In genomic region chr2:106796246-106796645, GRCm38 (mm10) we compare ENCODE assay signal across 13 mouse cellular contexts.
DNase-seq lines count a peak whose midpoint lies in the region; ATAC-seq lines count a peak whose summit lies in the region.
"Had no signal": no experiment of that assay in that cellular context is flagged by ENCODE, and none has a peak within 500 bp of the region (broad histone marks: within the 10 kb centered on the region; RNA-seq: fewer than 3 reads in every experiment).

No protein-coding gene starts in this region.

- no peaks in the 10 kb centered on the region for H3K36me3 ChIP-seq in hindbrain, embryonic 10.5 days
- H3K36me3 ChIP-seq in midbrain, embryonic 12.5 days: no peaks in the 10 kb centered on the region
- H3K36me3 ChIP-seq: G1E had no signal

- H3K9me3 ChIP-seq in hindbrain, embryonic 10.5 days: no peaks in the 10 kb centered on the region
- no peaks in the 10 kb centered on the region for H3K9me3 ChIP-seq in midbrain, embryonic 12.5 days

- WGBS in hindbrain, embryonic 10.5 days: 14% methylated on average over 7 of the region's 7 CpGs
- WGBS in midbrain, embryonic 12.5 days: 11% methylated on average over 7 of the region's 7 CpGs

- H3K9ac ChIP-seq in midbrain, embryonic 12.5 days (replicated peaks): no peak overlapping the region
- H3K9ac ChIP-seq: lung, embryonic 14.5 days had no signal

- H3K27ac ChIP-seq in hindbrain, embryonic 10.5 days: peak overlapping the region; percentile 36; the same call in 1 of the 2 replicates
- peak overlapping the region; percentile 35 for H3K27ac ChIP-seq in midbrain, embryonic 12.5 days (replicated peaks)

- H3K4me2 ChIP-seq in midbrain, embryonic 12.5 days (replicated peaks): 0 out of 2 replicates have a peak overlapping the region, but pooled peaks have one; percentile 7
- H3K4me2 ChIP-seq: lung, embryonic 14.5 days had no signal

- peaks cover 40% of the 10 kb centered on the region for H3K4me1 ChIP-seq in hindbrain, embryonic 10.5 days (replicated peaks)
- H3K4me1 ChIP-seq in midbrain, embryonic 12.5 days: peaks cover 39% of the 10 kb centered on the region

- 0 out of 2 replicates have a peak, but pooled peaks have one; percentile 17 for ATAC-seq in midbrain, embryonic 12.5 days (ENCODE audit: low FRiP score, low read depth)
- ATAC-seq: intestine, postnatal 0 days had no signal

- H3K27me3 ChIP-seq in hindbrain, embryonic 10.5 days (ENCODE audit: insufficient read depth, poor library complexity, severe bottlenecking): peaks cover 13% of the 10 kb centered on the region; the same call in 1 of the 2 replicates
- peaks cover 7% of the 10 kb centered on the region for H3K27me3 ChIP-seq in midbrain, embryonic 12.5 days

- H3K4me3 ChIP-seq in hindbrain, embryonic 10.5 days: no peak overlapping the region
- H3K4me3 ChIP-seq in midbrain, embryonic 12.5 days: no peak overlapping the region

- DNase-seq in embryo, embryonic 10.5 days (ENCODE audit: low spot score): peak; percentile 78
- peak; percentile 33 for DNase-seq in embryo, embryonic 9.5 days (ENCODE audit: extremely low spot score)
- DNase-seq in hindbrain, embryonic 10.5 days (ENCODE audit: low spot score): peak; percentile 23
- no peak for DNase-seq in spleen, adult 12 weeks (ENCODE audit: low spot score)
- DNase-seq in ovary, adult 18-20 months (ENCODE audit: low spot score): no peak
- DNase-seq in B cell, adult 2 months: no peak
- DNase-seq: adrenal gland, postnatal 10 days; cerebellum, postnatal 10 days; gastrocnemius, postnatal 10 days; lung, embryonic 14.5 days had no signal

Comparison
In these comparisons a context has a peak if more than half of its experiments do, and no peak if none do; other contexts are left out.
1. DNase-seq: peak in embryo, embryonic 10.5 days (single experiment), embryo, embryonic 9.5 days (single experiment) and hindbrain, embryonic 10.5 days (single experiment); none in spleen, adult 12 weeks (single experiment), ovary, adult 18-20 months (single experiment) and B cell, adult 2 months (0 of 2).